Mouse (Mus musculus): ENCODE results near the gene Trpt1. TPM values are rescaled to one million over a fixed set of nuclear protein-coding genes. Genes with fewer than 3 reads are reported as not detected.
A peak's percentile ranks its signal among the peaks of the same experiment; 100 is the strongest.

Trpt1 gene
- total RNA-seq (2021), result 10 to 100 TPM; 20.2 to 20.8 TPM

DNA sequence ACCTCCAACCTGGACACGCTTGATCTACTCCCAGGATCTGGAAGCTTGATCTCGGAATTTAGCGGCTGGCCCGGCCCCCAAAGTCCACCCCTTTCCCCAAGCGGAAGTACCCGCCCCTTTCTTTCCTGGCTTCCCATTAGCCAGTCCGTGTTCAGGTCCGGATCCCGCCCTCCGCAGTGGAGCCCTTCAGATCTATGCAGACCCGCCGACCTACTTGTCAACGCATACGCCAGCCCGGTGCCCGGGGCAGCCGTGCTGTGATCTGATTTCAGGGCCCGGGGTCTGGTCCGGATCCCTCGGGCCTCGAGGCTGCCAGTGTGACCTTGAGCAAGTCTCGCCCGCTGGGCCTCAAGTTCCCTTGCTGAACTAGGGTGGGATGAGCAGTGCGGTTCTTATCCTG is at the start of gene Trpt1, which contains the start of gene Nudt22:
TSS of gene Trpt1 (plus strand) at position 126 of the 400 bp plus-strand sequence.
TSS of gene Nudt22 (minus strand) at position 112 of the 400 bp plus-strand sequence.
- intact Hi-C loops (cut with DNase I), result no loop called here
- peak; percentile 75 to 92 for DNase-seq (ENCODE audit: extremely low spot score in 1 of 2, low spot score in 2 of 2)

DNA sequence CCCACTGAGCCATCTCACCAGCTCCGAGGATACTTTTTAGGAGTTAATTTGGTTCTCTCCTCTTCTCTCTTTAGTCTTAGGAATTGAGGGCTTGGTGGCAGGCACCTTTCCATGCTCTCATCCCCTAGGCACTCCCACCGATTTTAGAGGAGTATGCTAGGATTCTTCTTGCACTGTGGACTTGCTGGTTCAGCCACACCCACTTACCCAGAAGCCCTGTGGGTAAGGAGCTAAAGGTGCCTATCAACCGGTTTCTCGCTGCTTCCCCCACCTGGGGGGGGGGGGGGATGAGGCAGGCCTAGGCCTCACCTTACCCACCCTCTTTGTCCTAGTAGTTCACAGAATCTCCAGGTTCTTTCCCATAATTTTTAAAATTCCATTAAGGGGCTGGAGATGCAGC is 48.2 kb upstream of the Trpt1 start:
- intact Hi-C loops (cut with DNase I), result no loop called here
- no peak for DNase-seq (ENCODE audit: extremely low spot score in 1 of 2, low spot score in 2 of 2)

DNA sequence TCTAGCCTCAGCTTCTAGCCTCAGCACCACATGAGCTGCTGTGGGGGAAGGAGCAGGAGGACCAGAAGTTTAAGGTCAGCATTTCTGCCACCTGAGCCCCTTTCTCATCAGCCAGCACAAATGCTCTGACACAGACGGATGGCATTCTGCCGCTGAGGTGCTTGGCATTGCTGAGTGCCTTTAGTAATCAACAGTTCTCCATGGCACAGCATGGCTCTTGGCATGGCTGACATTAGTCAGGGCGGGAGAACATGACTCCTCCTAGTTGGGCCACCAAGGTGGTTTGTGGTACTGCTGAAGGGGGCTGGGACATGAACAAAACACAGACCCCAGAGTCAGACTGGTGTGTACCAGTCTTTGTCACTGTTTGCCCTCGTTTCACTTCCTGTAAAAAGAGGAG is 47.7 kb upstream of the Trpt1 start:
- no peak for DNase-seq (ENCODE audit: extremely low spot score in 1 of 2, low spot score in 2 of 2)
- intact Hi-C loops (cut with DNase I), result no loop called here

DNA sequence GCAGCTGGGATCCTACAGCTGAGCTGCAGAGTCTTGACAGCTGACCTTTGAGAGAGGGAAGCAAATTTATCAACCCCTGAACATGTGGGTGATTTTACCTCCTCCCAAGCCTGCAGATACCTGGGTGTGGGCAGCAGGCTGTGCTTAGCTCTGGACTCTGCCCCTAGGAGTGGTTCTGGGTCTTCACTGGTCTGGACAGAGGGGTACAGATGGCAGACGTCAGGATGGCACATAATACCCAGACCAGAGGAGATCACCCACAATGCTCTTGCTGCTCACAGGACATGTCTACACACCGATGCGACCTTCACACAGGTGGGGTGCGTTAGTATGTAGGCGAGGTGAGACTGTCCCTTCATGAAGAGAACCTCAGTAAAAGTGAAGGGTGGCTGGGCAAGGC is 46.4 kb upstream of the Trpt1 start:
- intact Hi-C loops (cut with DNase I), result no loop called here
- DNase-seq (ENCODE audit: extremely low spot score in 1 of 2, low spot score in 2 of 2), result peak in 1 of 2 experiments; percentile 14

DNA sequence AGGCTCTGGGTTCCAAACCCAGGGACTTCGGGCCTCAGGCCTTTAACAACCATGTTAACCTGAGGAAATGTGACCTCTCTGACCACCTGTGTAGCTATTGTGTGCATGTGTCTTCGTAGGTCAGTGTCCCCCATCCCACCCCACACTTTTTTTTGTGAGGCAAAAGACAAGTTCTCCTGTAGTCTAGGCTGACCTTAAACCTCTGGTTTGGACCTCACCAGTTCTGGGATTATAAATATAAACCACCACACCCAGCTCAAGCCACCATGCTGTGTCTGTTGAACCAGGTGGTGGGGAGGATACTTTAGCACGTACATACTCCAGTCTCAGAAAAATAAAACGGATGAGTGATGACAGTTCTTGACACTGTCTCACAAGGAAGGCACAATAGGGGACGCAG is 46.0 kb upstream of the Trpt1 start:
- DNase-seq (ENCODE audit: extremely low spot score in 1 of 2, low spot score in 2 of 2), result no peak
- intact Hi-C loops (cut with DNase I), result no loop called here

DNA sequence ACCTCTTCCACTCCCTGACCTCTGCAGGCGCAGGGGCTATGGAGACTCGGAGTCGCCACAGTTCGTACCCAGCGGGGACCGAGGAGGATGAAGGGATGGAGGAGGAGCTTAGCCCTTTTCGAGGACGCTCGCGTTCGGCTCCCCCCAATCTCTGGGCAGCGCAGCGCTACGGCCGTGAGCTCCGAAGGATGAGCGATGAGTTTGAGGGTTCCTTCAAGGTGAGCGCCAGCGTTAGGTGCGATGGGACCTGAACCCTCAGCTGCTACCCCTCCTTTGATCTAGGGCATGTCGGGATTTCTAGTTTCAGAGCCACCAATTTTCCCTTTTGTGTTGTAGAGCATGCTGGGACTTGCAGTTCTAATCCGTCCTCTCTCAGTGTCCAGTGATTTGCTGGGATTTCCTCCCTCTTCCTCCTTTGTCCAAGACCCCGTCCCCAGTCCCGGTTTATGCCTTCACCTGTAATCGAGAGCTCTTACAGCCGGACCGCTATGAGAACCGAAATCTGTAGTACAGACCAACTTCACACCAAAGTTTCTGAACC is 45.2 kb upstream of the Trpt1 start:
- intact Hi-C loops (cut with DNase I), result no loop called here
- DNase-seq (ENCODE audit: extremely low spot score in 1 of 2, low spot score in 2 of 2), result peak; percentile 46 to 68

DNA sequence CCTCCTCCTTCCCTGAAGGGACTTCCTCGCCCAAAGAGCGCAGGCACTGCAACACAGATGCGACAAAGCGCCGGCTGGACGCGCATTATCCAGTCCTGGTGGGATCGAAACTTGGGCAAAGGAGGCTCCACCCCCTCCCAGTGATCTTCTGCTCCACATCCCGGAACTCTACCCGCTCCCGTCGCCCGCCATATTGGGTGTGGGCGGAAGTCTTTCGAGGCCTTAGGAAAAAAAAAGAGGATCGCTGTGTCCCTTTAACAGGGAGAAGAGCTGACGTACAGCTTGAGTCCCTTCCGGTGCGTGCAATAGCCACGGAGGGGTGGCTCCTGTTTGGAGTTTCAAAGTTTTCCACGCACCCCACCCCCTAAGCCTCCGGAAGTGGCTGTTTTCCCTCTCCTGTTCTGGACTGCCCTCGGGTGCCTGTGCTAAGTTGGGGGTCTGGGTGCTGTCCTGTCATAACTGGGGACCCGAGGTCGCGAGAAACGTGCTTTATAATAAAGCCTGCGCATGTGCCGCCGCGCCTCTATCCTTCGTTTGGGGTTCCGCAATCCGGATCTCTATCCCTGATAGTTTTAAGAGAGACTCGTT is 44.5 kb upstream of the Trpt1 start:
- intact Hi-C loops (cut with DNase I), result no loop called here
- peak; percentile 93 to 95 for DNase-seq (ENCODE audit: extremely low spot score in 1 of 2, low spot score in 2 of 2)

DNA sequence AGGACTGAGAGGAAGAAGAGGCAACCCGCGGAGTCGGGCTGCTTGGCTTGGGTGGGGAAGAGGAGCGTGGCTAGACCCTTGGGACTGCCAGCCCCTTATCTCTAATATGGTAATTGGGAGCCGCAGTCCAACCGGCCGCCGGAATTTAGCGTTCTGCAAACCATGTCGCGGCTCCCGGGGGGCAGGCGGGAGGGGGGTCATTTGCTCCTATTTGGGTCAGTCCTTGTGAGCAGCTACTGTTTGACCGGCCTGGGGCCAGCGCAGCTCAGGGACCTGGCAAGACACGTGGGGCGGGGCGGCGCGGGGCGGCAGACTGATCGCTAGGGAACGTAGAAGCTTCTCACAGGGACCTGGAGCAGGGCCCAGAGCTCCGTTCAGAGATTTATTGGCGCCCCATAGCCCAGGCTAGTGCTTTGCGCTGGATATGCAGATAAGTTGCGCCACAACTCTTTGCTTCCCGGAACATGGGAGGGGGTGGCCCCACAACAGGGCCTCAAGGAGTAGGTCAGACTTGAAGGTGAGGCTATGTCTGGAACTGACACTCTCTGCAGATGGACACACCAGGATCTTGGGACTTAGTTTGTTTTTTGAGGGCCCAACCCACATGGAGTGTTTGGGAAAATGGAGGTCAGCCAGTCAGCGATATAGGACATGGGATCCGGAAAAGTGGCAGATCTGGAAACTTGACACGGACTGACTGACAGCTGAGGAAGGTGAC is 43.8 kb upstream of the Trpt1 start:
- intact Hi-C loops (cut with DNase I), result no loop called here
- peak; percentile 71 to 88 for DNase-seq (ENCODE audit: extremely low spot score in 1 of 2, low spot score in 2 of 2)

DNA sequence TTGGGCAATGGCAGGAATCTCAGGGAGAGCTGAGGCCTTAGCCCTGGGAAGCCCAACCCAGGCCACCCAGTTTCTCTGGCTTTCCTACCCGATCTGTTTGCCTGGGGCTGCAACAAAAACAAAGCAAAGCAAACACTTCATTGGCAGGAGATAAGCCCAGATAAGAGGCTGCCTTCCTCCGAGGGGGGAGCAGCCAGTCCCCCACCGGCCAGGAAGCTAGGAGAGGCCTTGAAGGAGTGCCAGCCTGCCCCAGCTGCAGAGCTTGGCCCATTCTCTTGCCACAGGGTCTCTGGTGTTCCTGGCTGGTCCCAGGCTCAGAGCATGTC is 43.3 kb upstream of the Trpt1 start:
- intact Hi-C loops (cut with DNase I), result no loop called here

DNA sequence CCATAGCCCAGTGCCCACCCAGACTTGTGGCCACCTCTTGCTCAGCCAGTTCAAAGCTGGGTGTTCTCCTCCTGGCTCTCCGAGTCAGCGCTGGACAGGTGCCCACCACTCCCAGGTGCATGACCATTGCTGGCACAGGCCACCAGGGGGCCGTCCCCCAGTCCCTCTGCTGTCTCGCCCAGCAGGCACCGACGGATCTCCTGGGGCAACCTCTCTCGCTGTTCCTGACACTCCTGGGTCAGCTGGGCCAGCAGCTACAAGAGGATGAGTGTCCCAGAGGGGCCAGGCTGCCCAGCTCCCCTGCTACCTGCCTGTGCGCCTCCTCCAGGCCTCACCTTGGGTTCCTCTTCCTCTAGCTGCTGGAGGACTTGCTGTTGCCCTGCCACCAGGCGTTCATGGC is 41.9 kb upstream of the Trpt1 start:
- intact Hi-C loops (cut with DNase I), result no loop called here
- DNase-seq (ENCODE audit: extremely low spot score in 1 of 2, low spot score in 2 of 2), result peak in 1 of 2 experiments; percentile 68

More for the DNA sequence above, 43.3 kb upstream of the Trpt1 start:
- peak in 1 of 2 experiments; percentile 72 for DNase-seq (ENCODE audit: extremely low spot score in 1 of 2, low spot score in 2 of 2)

DNA sequence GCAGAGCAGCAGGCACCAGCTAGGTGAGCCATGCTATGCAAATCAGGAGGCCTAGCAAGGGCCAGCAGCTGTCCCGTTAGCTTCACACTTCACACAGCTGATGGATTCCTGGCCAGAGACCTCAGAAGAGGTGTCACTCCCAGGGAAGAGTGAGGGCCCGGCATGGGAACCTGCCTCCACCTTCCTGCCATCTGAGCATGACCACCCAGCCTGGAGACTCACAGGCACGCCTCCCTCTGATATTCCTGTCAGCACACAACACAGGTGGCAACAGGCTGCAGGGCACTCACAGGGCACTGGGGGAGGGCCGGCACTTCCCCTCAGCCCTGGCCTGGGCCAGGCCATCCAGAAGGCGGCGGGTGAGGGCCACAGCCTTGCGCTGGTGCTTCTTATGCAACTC is 40.5 kb upstream of the Trpt1 start:
- no peak for DNase-seq (ENCODE audit: extremely low spot score in 1 of 2, low spot score in 2 of 2)
- intact Hi-C loops (cut with DNase I), result no loop called here

DNA sequence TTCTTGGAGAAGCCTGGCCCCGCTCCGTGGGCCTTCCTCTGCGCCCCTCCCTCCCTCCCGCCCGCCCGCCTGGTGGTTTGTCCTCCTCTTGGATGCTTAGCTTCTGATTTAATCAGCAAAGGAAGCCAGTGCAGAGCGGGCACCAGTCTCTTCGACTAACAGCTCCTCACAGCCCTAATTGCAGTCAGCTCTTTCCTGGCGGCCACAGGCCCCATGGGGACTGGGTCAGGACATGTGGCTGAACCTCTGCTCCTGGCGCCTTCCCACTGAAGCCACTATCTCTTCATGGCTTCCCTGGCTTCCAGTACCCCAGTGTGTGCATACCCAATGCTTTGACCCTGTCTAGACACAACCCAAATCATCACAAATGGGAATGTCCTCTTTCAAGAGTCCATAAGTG is 39.5 kb upstream of the Trpt1 start:
- no peak for DNase-seq (ENCODE audit: extremely low spot score in 1 of 2, low spot score in 2 of 2)

DNA sequence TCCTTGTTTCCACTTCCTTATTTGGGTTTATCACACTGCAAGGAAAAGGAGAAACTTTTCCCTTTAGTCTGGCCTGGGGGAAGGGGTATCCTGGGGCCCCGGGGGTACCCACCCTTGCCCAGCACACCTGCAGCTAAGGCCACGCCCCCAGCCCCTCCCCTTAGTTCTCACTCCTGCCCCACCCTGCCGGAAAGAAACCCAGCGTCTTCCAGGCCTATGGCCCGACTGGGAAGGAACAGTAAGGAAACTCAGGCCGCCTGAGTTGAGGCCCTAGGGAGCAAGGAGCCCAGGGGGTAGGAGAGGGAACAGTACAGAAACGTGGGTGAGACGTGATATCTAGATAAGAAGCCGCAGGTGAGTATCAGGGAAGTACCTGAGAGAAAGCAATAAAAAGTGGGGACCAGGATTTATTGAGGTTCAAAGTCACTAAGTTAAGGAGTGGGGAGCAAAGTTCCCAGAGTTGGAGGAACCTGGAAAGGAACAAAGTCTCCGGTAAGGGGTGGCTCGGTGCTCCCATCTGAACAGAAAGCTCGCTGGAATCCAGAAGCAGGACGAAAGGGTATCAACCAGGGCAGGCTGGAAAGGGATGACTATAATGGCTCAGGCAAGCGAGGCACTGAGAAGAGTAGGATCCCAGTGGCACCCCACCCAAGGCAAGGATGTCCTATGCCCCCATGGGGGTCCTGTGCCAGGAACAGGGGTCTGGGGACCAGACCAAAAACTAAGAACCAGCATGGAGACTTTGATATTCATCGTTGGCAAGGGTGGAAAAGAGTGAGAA is 27.2 kb upstream of the Trpt1 start:
- DNase-seq (ENCODE audit: extremely low spot score in 1 of 2, low spot score in 2 of 2), result no peak
- intact Hi-C loops (cut with DNase I), result no loop called here

More for the DNA sequence above, 39.5 kb upstream of the Trpt1 start:
- intact Hi-C loops (cut with DNase I), result no loop called here

DNA sequence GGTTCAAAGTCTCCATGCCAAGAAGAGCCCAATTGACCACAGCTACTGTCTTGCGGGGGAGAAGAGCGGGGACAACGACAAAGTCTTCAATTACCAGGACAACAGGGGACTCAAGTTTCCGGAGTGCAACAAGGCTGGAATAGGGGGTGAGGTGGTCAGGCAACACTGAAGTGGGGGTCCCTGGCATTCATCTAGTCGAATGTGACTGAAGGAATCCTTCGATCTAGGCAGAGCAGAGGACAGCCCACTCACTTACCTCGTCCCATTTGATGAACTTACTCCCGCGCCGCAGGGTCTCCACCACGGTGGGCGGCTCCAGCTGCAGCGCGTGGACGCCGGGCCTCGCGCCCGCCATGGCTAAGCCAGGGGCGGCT is 26.7 kb upstream of the Trpt1 start:
- DNase-seq (ENCODE audit: extremely low spot score in 1 of 2, low spot score in 2 of 2), result no peak
- intact Hi-C loops (cut with DNase I), result no loop called here

DNA sequence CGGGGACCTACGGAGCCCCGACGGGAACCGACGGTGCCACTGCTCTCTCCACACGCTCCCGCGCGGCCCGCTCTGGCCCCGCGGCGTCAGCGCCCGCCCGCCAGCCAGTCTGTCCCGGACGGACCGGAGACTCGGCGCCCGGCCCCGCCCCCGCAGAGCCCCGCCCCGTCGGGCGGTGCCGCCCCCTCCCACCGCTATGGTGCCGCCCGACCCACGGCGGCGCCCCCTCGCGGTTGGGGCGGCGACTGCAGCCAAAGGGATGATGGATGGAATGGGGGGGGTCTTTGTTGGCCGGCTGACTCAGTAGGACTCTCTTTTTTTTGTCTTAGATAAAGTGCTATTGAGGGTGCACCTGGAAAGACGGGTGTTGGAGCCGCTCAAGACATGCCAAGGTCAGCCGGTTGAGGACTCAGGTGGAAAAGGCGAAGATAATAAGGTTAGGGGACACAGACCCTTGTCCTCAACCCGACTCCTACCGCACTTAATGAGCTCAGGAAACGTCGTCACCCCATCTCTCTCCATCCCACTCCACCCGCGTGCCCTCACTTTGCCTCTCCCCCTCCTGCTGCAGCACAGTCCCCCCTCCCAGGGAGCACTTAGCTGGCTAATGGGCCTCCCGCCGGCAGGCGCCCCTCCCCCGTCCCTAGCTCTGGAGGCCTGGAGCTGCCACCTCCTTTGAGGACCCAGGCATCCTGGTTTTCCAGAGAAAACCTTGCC is 26.1 kb upstream of the Trpt1 start:
- intact Hi-C loops (cut with DNase I), result no loop called here
- peak in 1 of 2 experiments; percentile 82 for DNase-seq (ENCODE audit: extremely low spot score in 1 of 2, low spot score in 2 of 2)

DNA sequence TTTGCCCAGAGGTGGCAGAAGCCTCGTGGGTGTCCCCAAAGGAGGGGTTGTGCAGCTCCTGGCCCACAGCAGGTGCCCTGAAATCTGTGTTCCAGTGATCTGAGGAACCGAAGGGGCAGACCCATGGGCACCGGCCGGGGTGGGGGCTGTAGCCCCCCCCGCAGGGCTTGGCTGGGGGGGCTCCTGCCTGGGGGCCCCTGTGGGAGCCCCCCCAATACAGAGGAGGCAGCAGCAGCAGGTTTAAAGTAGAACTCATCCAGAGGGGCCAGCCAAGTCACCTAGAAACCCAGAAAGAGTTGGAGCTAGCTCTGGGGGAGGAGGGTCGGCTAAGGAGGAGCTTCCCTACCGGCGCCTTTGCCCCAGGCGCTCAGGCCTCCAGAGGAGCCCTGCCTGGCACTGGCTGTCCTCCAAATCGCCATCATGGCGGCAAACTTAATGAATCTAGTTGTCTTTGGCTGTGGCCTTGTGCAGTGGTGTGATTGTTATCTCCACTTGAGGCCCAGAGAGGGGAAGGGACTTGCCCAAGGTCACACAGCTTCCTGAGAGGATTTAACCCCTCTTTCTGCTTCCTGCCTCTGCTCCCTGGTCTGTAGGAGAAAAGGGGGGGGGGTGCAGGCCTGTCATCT is 25.4 kb upstream of the Trpt1 start:
- intact Hi-C loops (cut with DNase I), result no loop called here
- no peak for DNase-seq (ENCODE audit: extremely low spot score in 1 of 2, low spot score in 2 of 2)

DNA sequence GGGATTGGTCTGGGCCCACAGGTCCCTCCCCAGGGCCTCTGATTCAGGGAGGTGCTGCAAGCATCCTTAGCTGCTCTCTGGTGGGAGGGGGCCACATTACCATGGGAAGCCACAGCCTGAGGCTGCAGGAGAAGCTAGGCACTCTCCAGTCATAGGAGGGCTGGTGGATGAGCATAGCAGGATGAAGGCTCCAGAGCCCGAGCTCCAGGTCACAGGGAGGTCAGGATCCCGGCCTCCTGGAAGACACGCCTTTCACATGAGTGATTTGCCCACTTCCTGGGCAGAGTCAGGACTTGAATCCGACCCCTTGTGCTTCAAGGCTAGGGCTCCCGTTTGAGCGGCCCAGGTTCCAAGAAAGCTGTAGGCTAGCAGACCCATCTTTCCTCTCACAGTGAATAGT is 24.3 kb upstream of the Trpt1 start:
- DNase-seq (ENCODE audit: extremely low spot score in 1 of 2, low spot score in 2 of 2), result no peak
- intact Hi-C loops (cut with DNase I), result no loop called here

DNA sequence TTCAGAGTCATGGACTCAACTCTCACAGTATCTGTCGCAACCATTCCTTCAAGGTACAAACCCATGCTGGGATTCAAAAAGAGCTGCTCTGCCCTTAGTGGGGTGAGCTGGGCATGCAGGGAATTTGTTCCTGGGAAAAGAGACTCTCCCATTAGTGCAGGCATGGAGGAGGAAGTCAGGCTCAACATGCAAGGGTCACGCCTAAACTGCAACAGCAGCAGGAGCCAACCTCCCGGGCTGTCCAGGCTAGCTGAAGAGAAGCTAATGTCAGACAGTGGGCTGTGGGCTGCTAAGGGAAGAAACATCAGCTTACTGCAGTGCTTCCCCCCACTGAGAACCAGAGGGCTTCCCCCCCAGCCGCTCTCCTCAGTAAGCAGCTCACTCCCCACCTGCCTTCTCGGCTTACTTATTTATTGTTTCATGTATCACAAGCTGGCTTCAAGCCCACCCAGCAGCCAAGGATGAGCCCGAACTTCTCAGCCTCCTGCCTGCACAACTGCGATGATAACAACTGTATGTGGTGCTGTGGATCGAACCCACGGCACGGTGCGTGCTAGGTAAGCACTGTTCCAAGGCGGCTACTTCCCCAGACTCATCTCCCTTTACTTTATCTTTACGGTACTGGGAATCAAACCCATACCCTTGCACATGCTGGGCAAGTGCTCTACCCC is 23.5 kb upstream of the Trpt1 start:
- intact Hi-C loops (cut with DNase I), result no loop called here
- no peak for DNase-seq (ENCODE audit: extremely low spot score in 1 of 2, low spot score in 2 of 2)

Measured in left cerebral cortex, postnatal 10 days (tissue).